Mouse (Mus musculus): ENCODE measurements at regions not wholly inside any gene's neighbourhood (a gene's known extent, or its start where the extent isn't known, plus 50 kb on each side); places are given as distances from the start of the nearest gene placed in this dataset.

- ATAC-seq (ENCODE audit: insufficient number of reproducible peaks, insufficient read depth, low FRiP score, low TSS enrichment, low read depth), result no peak
- Histone ChIP-seq H3K4me1 (no peaks in the 10 kb centered on the region), H3K4me3 (no peak overlapping the region), H3K27ac (no peak overlapping the region), H3K9me3 (no peaks in the 10 kb centered on the region), H3K27me3 (no peaks in the 10 kb centered on the region), H3K4me2 (no peak overlapping the region), H3K9ac (no peak overlapping the region), H3K36me3 (no peaks in the 10 kb centered on the region)
- WGBS, result 73% methylated on average over 9 of the region's 9 CpGs
Observed at GRCm38 (mm10) chr1:151125028-151125659, 57.2 kb upstream of the Gm47985 start.

- Histone ChIP-seq H3K9ac (no peak overlapping the region), H3K27ac (no peak overlapping the region; the same call in 1 of the 2 replicates), H3K27me3 (no peaks in the 10 kb centered on the region), H3K4me3 (no peak overlapping the region), H3K4me2 (no peak overlapping the region), H3K36me3 (no peaks in the 10 kb centered on the region), H3K9me3 (no peaks in the 10 kb centered on the region), H3K4me1 (no peaks in the 10 kb centered on the region)
- WGBS, result 75% methylated on average over 3 of the region's 3 CpGs
- no peak for ATAC-seq (ENCODE audit: insufficient number of reproducible peaks, insufficient read depth, low FRiP score, low TSS enrichment, low read depth)
Observed at GRCm38 (mm10) chr1:151125764-151126485, 56.4 kb upstream of the Gm47985 start.

- Histone ChIP-seq H3K9ac (no peak overlapping the region), H3K4me2 (no peak overlapping the region), H3K4me3 (no peak overlapping the region), H3K9me3 (no peaks in the 10 kb centered on the region), H3K27ac (no peak overlapping the region), H3K4me1 (no peaks in the 10 kb centered on the region), H3K36me3 (no peaks in the 10 kb centered on the region), H3K27me3 (no peaks in the 10 kb centered on the region)
- WGBS, result 67% methylated on average over 1 of the region's 1 CpGs
- ATAC-seq (ENCODE audit: insufficient number of reproducible peaks, insufficient read depth, low FRiP score, low TSS enrichment, low read depth), result no peak
Observed at GRCm38 (mm10) chr1:151126756-151127155, 55.6 kb upstream of the Gm47985 start.

- no peak for ATAC-seq (ENCODE audit: insufficient number of reproducible peaks, insufficient read depth, low FRiP score, low TSS enrichment, low read depth)
- WGBS, result 80% methylated on average over 5 of the region's 5 CpGs
- Histone ChIP-seq H3K36me3 (no peaks in the 10 kb centered on the region), H3K27ac (no peak overlapping the region), H3K27me3 (no peaks in the 10 kb centered on the region), H3K4me3 (no peak overlapping the region), H3K4me1 (no peaks in the 10 kb centered on the region), H3K4me2 (no peak overlapping the region), H3K9ac (no peak overlapping the region), H3K9me3 (no peaks in the 10 kb centered on the region)
Observed at GRCm38 (mm10) chr1:151128005-151128404, 54.3 kb upstream of the Gm47985 start.

GRCm38 (mm10) chr1:151128955-151129354 is 53.4 kb upstream of the Gm47985 start:
- H3K4me1 ChIP-seq, result no peaks in the 10 kb centered on the region
- ATAC-seq (ENCODE audit: insufficient number of reproducible peaks, insufficient read depth, low FRiP score, low TSS enrichment, low read depth), result no peak

GRCm38 (mm10) chr1:151130036-151130435 is 52.3 kb upstream of the Gm47985 start:
- Histone ChIP-seq H3K27ac (no peak overlapping the region), H3K4me1 (no peaks in the 10 kb centered on the region), H3K27me3 (no peaks in the 10 kb centered on the region), H3K36me3 (no peaks in the 10 kb centered on the region), H3K9me3 (no peaks in the 10 kb centered on the region), H3K9ac (no peak overlapping the region), H3K4me2 (no peak overlapping the region), H3K4me3 (no peak overlapping the region)
- WGBS, result 73% methylated on average over 6 of the region's 6 CpGs
- no peak for ATAC-seq (ENCODE audit: insufficient number of reproducible peaks, insufficient read depth, low FRiP score, low TSS enrichment, low read depth)

More at GRCm38 (mm10) chr1:151128955-151129354, 53.4 kb upstream of the Gm47985 start:
- H3K9ac ChIP-seq, result no peak overlapping the region
- no peak overlapping the region for H3K4me3 ChIP-seq
- H3K27me3 ChIP-seq, result no peaks in the 10 kb centered on the region
- no peak overlapping the region for H3K4me2 ChIP-seq
- H3K27ac ChIP-seq, result no peak overlapping the region
- no peaks in the 10 kb centered on the region for H3K36me3 ChIP-seq
- no peaks in the 10 kb centered on the region for H3K9me3 ChIP-seq

- WGBS, result 86% methylated on average over 5 of the region's 5 CpGs
Observed at GRCm38 (mm10) chr1:151130845-151131626, 51.3 kb upstream of the Gm47985 start.

GRCm38 (mm10) chr1:151131627-151132284 is 50.6 kb upstream of the Gm47985 start:
- Histone ChIP-seq H3K27me3 (no peaks in the 10 kb centered on the region), H3K27ac (no peak overlapping the region), H3K4me3 (no peak overlapping the region), H3K4me1 (no peaks in the 10 kb centered on the region), H3K4me2 (no peak overlapping the region), H3K9ac (no peak overlapping the region), H3K36me3 (no peaks in the 10 kb centered on the region), H3K9me3 (no peaks in the 10 kb centered on the region)
- no peak for ATAC-seq (ENCODE audit: insufficient number of reproducible peaks, insufficient read depth, low FRiP score, low TSS enrichment, low read depth)
- 81% methylated on average over 4 of the region's 4 CpGs for WGBS

More at GRCm38 (mm10) chr1:151130845-151131626, 51.3 kb upstream of the Gm47985 start:
- Histone ChIP-seq H3K27me3 (no peaks in the 10 kb centered on the region), H3K36me3 (no peaks in the 10 kb centered on the region), H3K4me2 (no peak overlapping the region), H3K9ac (no peak overlapping the region), H3K9me3 (no peaks in the 10 kb centered on the region), H3K27ac (no peak overlapping the region), H3K4me3 (no peak overlapping the region), H3K4me1 (no peaks in the 10 kb centered on the region)
- no peak for ATAC-seq (ENCODE audit: insufficient number of reproducible peaks, insufficient read depth, low FRiP score, low TSS enrichment, low read depth)

All from embryonic facial prominence, embryonic 13.5 days (tissue).